Mouse (Mus musculus) hindbrain, embryonic 11.5 days (tissue): ENCODE data around the gene Vcp. TPM values are rescaled to one million over a fixed set of nuclear protein-coding genes. Genes with fewer than 3 reads are reported as not detected.
A peak's percentile ranks its signal among the peaks of the same experiment; 100 is the strongest.

Experiments
- ATAC-seq: fragments of 200-750 bp; cut with Nextera tagmentation; 2 replicates; pipeline ENCODE4 v1.8.0; 2017; ENCODE audit warnings: mild to moderate bottlenecking, moderate TSS enrichment, moderate library complexity; ENCODE audit not compliant: low FRiP score
- DNase-seq: peaks from one replicate; pipeline ENCODE4 v3.0.0-alpha.2; 2015; ENCODE audit warnings: low spot score
- H3K27ac ChIP-seq: fragments of 300-500 bp; sonication (generic); 2 replicates; pipeline ENCODE4 v1.5.1; 2014; ENCODE audit warnings: mild to moderate bottlenecking, low read depth, low read length
- H3K27me3 ChIP-seq: fragments of 300-500 bp; sonication (generic); 2 replicates; pipeline ENCODE4 v1.6.1; 2014; ENCODE audit warnings: mild to moderate bottlenecking, low read length, moderate library complexity, mixed read lengths; ENCODE audit not compliant: control insufficient read depth, insufficient read depth
- H3K36me3 ChIP-seq: fragments of 300-500 bp; sonication (generic); 2 replicates; pipeline ENCODE4 v1.6.1; 2014; ENCODE audit warnings: mild to moderate bottlenecking, low read length, moderate library complexity, mixed read lengths; ENCODE audit not compliant: control insufficient read depth, insufficient read depth
- H3K4me1 ChIP-seq: fragments of 300-500 bp; sonication (generic); replicated peaks from 2 replicates; pipeline ENCODE4 v1.6.1; 2014; ENCODE audit warnings: low read length, mixed read lengths; ENCODE audit not compliant: control insufficient read depth, insufficient read depth
- H3K4me2 ChIP-seq: fragments of 300-500 bp; sonication (generic); replicated peaks from 2 replicates; pipeline ENCODE4 v1.6.1; 2014; ENCODE audit warnings: mild to moderate bottlenecking, low read depth, low read length
- H3K4me3 ChIP-seq: fragments of 300-500 bp; sonication (generic); 2 replicates; pipeline ENCODE4 v1.5.1; 2014; ENCODE audit warnings: low read depth, low read length
- H3K9ac ChIP-seq: fragments of 300-500 bp; sonication (generic); 2 replicates; pipeline ENCODE4 v1.6.1; 2014; ENCODE audit warnings: low read depth, low read length
- H3K9me3 ChIP-seq: fragments of 300-500 bp; sonication (generic); 2 replicates; pipeline ENCODE4 v1.6.1; 2016; ENCODE audit warnings: low read length; ENCODE audit not compliant: control insufficient read depth
- WGBS: fragments of 180-500 bp; shearing (Covaris S2); extraction: QIAGEN DNeasy Blood & Tissue Kit; methylation state at CpG from one replicate; pipeline ENCODE4 v1.1.7; 2014; 5-methylcytosine and 5-hydroxymethylcytosine counted together
- polyA plus RNA-seq: library from polyadenylated mRNA; unstranded; fragments of >200 nt; fragmentation: Nextera tagmentation; extraction: Ambion mirVana; gene quantifications from 2 replicates; pipeline ENCODE4 v1.2.1, GENCODE M21; 2014

Gene Vcp
- polyA plus RNA-seq, 1 experiment from 2014 or later: 613 TPM

DNA sequence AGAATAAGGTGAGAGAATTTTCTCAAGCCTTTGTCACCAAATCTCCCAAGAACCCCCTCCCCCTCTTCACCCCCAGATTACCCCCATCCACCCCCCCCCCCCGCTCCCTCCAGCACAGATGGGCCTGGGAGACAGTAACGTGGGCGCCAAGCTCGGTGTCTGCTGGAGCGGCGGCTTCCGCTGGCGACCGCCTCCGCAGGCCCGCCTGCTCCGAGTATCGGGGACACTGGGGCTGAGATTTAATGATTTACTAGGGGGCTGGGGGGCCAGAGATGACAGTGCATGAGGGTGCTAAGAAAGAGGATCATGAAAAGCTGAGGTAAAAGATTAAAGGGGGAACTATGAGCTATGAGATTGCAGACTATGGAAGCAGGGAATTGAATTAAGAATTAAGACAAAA, 51.8 kb downstream of the Vcp start:
- Histone ChIP-seq H3K9ac (no peak overlapping the region), H3K4me3 (no peak overlapping the region), H3K27ac (no peak overlapping the region), H3K27me3 (no peaks in the 10 kb centered on the region), H3K36me3 (no peaks in the 10 kb centered on the region), H3K4me2 (0 out of 2 replicates have a peak overlapping the region, but pooled peaks have one; percentile 29), H3K4me1 (peaks cover 23% of the 10 kb centered on the region), H3K9me3 (no peaks in the 10 kb centered on the region)
- no peak for DNase-seq
- 31% methylated on average over 13 of the region's 13 CpGs for WGBS
- no peak for ATAC-seq

DNA sequence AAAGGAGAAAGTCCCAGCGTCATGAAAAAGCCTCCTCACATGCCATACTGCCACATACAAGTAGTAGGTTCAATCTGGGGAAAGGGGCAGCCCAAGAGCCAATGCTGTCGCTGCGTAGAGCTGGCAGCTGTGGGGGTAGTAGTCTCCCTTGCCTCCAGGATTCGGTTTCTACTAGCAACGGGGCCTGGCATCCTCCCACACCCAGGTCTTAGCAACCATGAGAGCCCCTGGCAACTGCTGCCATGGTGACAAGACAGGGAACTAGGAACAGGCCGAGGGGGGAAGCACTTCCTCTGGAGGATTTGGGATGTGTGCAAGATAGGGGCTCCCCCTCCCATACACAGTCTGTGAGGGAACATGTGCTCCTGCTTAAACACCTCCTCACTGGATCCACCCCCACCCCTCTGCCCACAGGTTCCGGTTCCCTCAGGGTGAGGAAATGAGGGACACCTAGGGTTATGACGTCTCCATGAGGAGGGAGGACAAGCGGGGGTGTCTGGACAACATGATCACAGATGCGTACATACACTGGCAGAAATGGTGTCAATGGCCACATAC, 53.5 kb downstream of the Vcp start:
- 0 out of 2 replicates have a peak, but pooled peaks cover 2% of the 10 kb centered on the region for H3K27me3 ChIP-seq
- WGBS: 37% methylated on average over 10 of the region's 10 CpGs
- ATAC-seq (peak; percentile 4; the same call in 1 of the 2 replicates), DNase-seq (peak; percentile 85)
- H3K27ac ChIP-seq: 0 out of 2 replicates have a peak overlapping the region, but pooled peaks have one; percentile 12
- no peak overlapping the region for H3K4me3 ChIP-seq
- no peak overlapping the region for H3K9ac ChIP-seq
- H3K36me3 ChIP-seq: no peaks in the 10 kb centered on the region
- H3K9me3 ChIP-seq: no peaks in the 10 kb centered on the region
- H3K4me1 ChIP-seq: peaks cover 19% of the 10 kb centered on the region
- 0 out of 2 replicates have a peak overlapping the region, but pooled peaks have one; percentile 1 for H3K4me2 ChIP-seq

DNA sequence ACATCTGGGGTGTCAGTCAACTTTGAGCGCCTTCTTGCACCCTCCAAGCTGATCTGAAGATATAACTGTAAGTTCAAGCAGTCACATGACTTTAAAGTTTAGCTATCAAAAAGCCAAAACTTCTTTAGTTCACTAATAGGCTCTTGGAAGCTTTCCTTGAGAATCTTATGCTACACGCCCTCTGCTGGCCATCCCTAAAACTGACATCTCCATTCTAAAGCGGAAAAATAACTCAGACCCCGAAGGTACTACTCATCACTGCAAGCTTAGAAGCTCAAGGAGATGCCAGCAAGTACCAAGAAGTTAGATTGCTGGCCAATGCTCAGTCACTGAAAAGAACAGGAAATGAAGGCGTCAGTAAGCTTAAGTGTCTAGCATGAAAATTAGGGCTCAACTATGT, 54.4 kb downstream of the Vcp start:
- H3K36me3 ChIP-seq: no peaks in the 10 kb centered on the region
- ATAC-seq (no peak), DNase-seq (peak; percentile 81)
- WGBS: 9% methylated on average over 5 of the region's 5 CpGs
- 0 out of 2 replicates have a peak, but pooled peaks cover 3% of the 10 kb centered on the region for H3K27me3 ChIP-seq
- no peak overlapping the region for H3K4me2 ChIP-seq
- H3K4me1 ChIP-seq: peaks cover 14% of the 10 kb centered on the region
- no peak overlapping the region for H3K4me3 ChIP-seq
- H3K27ac ChIP-seq: no peak overlapping the region
- H3K9ac ChIP-seq: no peak overlapping the region
- H3K9me3 ChIP-seq: no peaks in the 10 kb centered on the region

DNA sequence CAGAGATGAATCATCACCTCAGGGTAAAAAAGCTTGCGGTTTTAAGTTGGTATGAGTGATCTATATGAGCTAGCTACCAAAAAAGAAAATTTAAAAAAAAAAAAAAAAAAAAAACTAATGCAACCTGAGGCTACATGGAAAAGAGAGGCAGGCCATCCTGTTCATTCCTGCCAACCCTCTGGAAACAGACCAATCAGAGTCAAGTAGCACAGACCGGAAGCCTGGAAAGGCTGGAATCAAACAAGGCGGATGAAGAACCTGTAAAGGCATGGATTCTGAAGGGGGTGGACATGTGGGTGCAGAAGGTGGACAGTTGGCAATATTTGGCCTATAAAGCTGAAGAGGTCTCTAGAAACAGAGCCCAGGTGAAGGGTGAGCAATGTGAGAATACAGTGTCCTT, 54.9 kb downstream of the Vcp start:
- Histone ChIP-seq H3K4me1 (peaks cover 14% of the 10 kb centered on the region), H3K27me3 (0 out of 2 replicates have a peak, but pooled peaks cover 3% of the 10 kb centered on the region), H3K36me3 (no peaks in the 10 kb centered on the region), H3K4me3 (no peak overlapping the region), H3K9me3 (no peaks in the 10 kb centered on the region), H3K27ac (no peak overlapping the region), H3K9ac (no peak overlapping the region), H3K4me2 (no peak overlapping the region)
- WGBS: 87% methylated on average over 3 of the region's 3 CpGs
- no peak for ATAC-seq
- no peak for DNase-seq

DNA sequence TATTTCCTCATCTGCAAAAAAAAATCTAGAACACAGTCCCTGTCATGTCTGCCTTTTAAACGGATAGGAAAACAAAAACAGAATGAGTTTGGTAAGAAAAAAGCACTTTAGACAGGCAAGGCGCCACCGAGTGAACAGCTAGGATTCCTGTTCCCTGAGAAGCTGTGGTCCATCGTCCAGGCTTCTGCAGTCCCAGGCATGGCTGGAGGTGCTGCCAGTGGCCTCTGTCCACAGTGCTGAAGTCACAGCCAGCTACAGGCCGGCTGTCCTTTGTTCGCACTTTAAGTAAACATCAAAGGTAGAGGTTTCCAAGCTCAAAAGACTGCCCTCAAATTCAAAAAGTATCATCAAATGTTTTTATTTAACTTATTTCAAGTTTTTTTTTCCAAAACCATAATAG, 55.3 kb downstream of the Vcp start:
- H3K9ac ChIP-seq: no peak overlapping the region
- DNase-seq (peak; percentile 36), ATAC-seq (no peak)
- no peaks in the 10 kb centered on the region for H3K36me3 ChIP-seq
- H3K27ac ChIP-seq: no peak overlapping the region
- whole genome bisulfite sequencing: 11% methylated on average over 6 of the region's 6 CpGs
- no peaks in the 10 kb centered on the region for H3K9me3 ChIP-seq
- peaks cover 14% of the 10 kb centered on the region for H3K4me1 ChIP-seq
- no peak overlapping the region for H3K4me2 ChIP-seq
- H3K4me3 ChIP-seq: no peak overlapping the region
- H3K27me3 ChIP-seq: 0 out of 2 replicates have a peak, but pooled peaks cover 3% of the 10 kb centered on the region

DNA sequence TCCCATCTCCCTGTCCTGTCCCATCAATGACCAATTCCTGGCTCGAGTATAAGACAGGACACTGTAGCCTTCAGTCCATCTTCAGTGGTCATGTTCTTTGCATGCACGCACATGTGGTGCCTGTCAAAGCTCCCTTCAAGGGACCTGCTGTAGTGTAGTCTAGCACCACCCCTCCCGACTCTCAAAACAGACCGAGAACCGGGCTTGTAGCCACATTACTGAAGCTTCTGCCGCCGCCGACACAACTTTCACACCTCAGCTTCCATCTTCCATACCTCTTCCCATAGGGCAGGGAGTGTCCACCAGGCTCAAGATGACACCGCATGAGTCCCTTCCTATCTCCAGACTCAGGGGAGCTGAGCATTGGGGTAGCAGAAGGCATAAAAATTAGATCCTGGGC, 56.1 kb downstream of the Vcp start:
- H3K4me3 ChIP-seq: no peak overlapping the region
- no peaks in the 10 kb centered on the region for H3K36me3 ChIP-seq
- H3K27me3 ChIP-seq: 0 out of 2 replicates have a peak, but pooled peaks cover 3% of the 10 kb centered on the region
- no peak overlapping the region for H3K27ac ChIP-seq
- no peak overlapping the region for H3K9ac ChIP-seq
- no peak overlapping the region for H3K4me2 ChIP-seq
- no peaks in the 10 kb centered on the region for H3K9me3 ChIP-seq
- peaks cover 14% of the 10 kb centered on the region for H3K4me1 ChIP-seq
- 90% methylated on average over 9 of the region's 9 CpGs for WGBS
- DNase-seq: no peak
- no peak for ATAC-seq

DNA sequence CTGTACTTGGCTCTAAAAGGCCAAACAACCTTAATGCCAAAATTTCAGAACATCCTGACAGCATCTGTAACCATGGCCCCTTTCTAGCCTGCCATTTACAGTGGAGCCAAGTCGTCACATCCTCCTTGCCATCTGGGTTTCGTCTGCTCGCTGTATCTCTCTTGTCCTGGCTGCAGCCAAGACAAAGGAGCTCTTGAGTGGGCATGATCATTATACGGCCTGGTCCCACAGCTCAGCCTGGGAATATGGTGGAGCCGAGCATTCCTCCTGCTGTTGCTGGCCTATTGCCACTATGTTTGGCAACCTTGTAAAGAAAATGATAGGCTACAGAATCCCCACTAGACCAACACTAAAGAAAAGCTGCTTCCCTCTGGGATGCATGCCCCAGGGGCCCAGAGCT, 57.0 kb downstream of the Vcp start:
- H3K36me3 ChIP-seq: no peaks in the 10 kb centered on the region
- H3K27ac ChIP-seq: no peak overlapping the region
- 88% methylated on average over 5 of the region's 5 CpGs for WGBS
- 0 out of 2 replicates have a peak, but pooled peaks cover 3% of the 10 kb centered on the region for H3K27me3 ChIP-seq
- DNase-seq (no peak), ATAC-seq (no peak)
- H3K4me3 ChIP-seq: no peak overlapping the region
- no peaks in the 10 kb centered on the region for H3K9me3 ChIP-seq
- H3K4me1 ChIP-seq: peaks cover 12% of the 10 kb centered on the region
- no peak overlapping the region for H3K9ac ChIP-seq
- H3K4me2 ChIP-seq: no peak overlapping the region

DNA sequence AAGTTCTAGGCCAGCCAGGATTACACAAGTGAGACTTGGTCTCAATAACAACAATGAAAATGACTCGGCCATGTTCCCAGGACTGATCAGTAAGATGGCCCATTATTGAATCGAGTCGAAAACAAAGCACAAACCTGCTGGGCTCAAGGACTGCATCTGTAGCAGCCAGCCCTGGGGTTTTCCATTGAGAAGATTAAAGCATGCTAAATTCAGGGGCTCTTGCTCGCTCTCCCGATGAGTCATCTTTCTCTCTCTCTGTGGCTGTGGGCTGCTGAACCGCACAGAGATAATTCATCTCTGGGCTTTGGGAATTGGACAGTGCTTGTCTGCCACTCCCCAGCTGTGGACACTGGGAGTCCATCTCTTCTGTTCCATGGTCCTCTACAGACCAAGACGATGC, 58.9 kb downstream of the Vcp start:
- DNase-seq (no peak), ATAC-seq (no peak)
- 76% methylated on average over 7 of the region's 7 CpGs for WGBS
- no peak overlapping the region for H3K4me3 ChIP-seq
- H3K9me3 ChIP-seq: no peaks in the 10 kb centered on the region
- no peak overlapping the region for H3K4me2 ChIP-seq
- H3K27me3 ChIP-seq: 0 out of 2 replicates have a peak, but pooled peaks cover 3% of the 10 kb centered on the region
- peaks cover 4% of the 10 kb centered on the region for H3K4me1 ChIP-seq
- no peak overlapping the region for H3K9ac ChIP-seq
- no peak overlapping the region for H3K27ac ChIP-seq
- H3K36me3 ChIP-seq: no peaks in the 10 kb centered on the region

DNA sequence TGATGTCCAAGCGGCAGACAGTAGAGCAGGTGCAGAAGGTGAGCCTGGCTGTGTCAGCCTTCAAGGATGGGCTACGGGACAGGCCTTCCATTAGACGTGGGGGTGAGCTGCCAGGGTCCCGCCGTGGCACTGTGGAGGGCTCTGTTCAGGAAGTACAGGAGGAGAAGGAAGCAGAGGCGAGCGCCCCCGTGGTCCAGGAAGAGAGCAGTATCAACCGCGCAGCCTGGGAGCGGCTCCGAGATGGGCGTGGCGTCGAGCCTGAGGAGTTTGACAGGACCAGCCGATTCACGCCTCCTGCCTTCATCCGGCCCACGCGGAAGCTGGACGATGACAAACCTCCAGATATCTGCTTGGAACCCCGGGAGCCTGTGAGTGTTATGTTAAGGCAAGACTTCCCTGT, 66.7 kb downstream of the Vcp start:
- peak overlapping the region; percentile 40; the same call in 1 of the 2 replicates for H3K9ac ChIP-seq
- H3K9me3 ChIP-seq: no peaks in the 10 kb centered on the region
- 11% methylated on average over 22 of the region's 22 CpGs for WGBS
- H3K4me1 ChIP-seq: no peaks in the 10 kb centered on the region
- H3K36me3 ChIP-seq: no peaks in the 10 kb centered on the region
- H3K27me3 ChIP-seq: no peaks in the 10 kb centered on the region
- DNase-seq: peak; percentile 69
- no peak overlapping the region for H3K4me3 ChIP-seq
- H3K27ac ChIP-seq: no peak overlapping the region
- peak overlapping the region; percentile 22; the same call in 1 of the 2 replicates for H3K4me2 ChIP-seq
- peak; percentile 53 for ATAC-seq
